Mouse (Mus musculus) hindbrain, embryonic 15.5 days (tissue): ENCODE data around the gene Tspan7. TPM values are rescaled to one million over a fixed set of nuclear protein-coding genes. Genes with fewer than 3 reads are reported as not detected.
A peak's percentile ranks its signal among the peaks of the same experiment; 100 is the strongest.

ENCODE experiments used
- ATAC-seq: fragments of 200-750 bp; cut with Nextera tagmentation; 2 replicates; pipeline ENCODE4 v1.8.0; 2017; ENCODE audit warnings: low read depth, moderate number of reproducible peaks, moderate TSS enrichment; ENCODE audit not compliant: low FRiP score
- H3K27ac ChIP-seq: fragments of 300-500 bp; sonication (generic); replicated peaks from 2 replicates; pipeline ENCODE4 v1.5.1; 2015; ENCODE audit warnings: mild to moderate bottlenecking, inconsistent platforms
- H3K27me3 ChIP-seq: fragments of 300-500 bp; sonication (generic); 2 replicates; pipeline ENCODE4 v1.6.1; 2015; ENCODE audit warnings: control low read depth, inconsistent platforms
- H3K36me3 ChIP-seq: fragments of 300-500 bp; sonication (generic); 2 replicates; pipeline ENCODE4 v1.6.1; 2015; ENCODE audit warnings: control low read depth, inconsistent platforms
- H3K4me1 ChIP-seq: fragments of 300-500 bp; sonication (generic); replicated peaks from 2 replicates; pipeline ENCODE4 v1.6.1; 2015; ENCODE audit warnings: control low read depth, inconsistent platforms
- H3K4me2 ChIP-seq: fragments of 300-500 bp; sonication (generic); 2 replicates; pipeline ENCODE4 v1.6.1; 2015; ENCODE audit warnings: moderate library complexity, mild to moderate bottlenecking, inconsistent platforms
- H3K4me3 ChIP-seq: fragments of 300-500 bp; sonication (generic); 2 replicates; pipeline ENCODE4 v1.5.1; 2015; ENCODE audit warnings: mild to moderate bottlenecking, inconsistent platforms
- H3K9ac ChIP-seq: fragments of 300-500 bp; sonication (generic); 2 replicates; pipeline ENCODE4 v1.6.1; 2015; ENCODE audit warnings: inconsistent platforms
- H3K9me3 ChIP-seq: fragments of 300-500 bp; sonication (generic); 2 replicates; pipeline ENCODE4 v1.6.1; 2016; ENCODE audit warnings: control low read depth, inconsistent platforms
- WGBS: fragments of 180-500 bp; shearing (Covaris S2); methylation state at CpG from one replicate; pipeline ENCODE4 v1.1.7; 2015; 5-methylcytosine and 5-hydroxymethylcytosine counted together
- polyA plus RNA-seq: library from polyadenylated mRNA; unstranded; fragments of >200 nt; fragmentation: Nextera tagmentation; extraction: Ambion mirVana; gene quantifications from 2 replicates; pipeline ENCODE4 v1.2.1, GENCODE M21; 2015

The Tspan7 gene
- polyA plus RNA-seq, 1 experiment from 2014 or later, result 485 TPM

DNA sequence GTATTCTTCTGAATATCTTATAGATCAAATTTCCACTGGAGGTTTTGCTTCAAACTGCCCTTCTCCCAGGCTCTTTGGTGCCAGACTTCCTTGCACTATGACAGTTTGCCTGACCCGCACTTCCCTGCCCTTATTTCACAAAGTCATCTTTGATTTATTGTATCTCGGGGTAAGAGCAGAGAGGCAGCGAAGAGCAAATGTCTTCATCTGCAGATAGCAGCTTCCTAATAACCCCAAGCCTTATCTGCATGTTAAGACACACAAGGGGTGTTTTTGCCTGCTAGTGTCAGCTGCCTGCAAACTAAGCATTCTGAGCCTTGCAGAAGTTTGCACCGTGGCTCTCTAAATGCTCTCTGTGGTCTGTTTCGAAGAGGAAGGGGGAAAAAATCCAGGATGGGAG lies 29.5 kb downstream of the Tspan7 start:
- ATAC-seq, result no peak
- no peak overlapping the region for H3K4me3 ChIP-seq
- H3K27ac ChIP-seq, result 0 out of 2 replicates have a peak overlapping the region, but pooled peaks have one; percentile 15
- no peak overlapping the region for H3K4me2 ChIP-seq
- WGBS, result 59% methylated on average over 5 of the region's 5 CpGs
- H3K27me3 ChIP-seq, result no peaks in the 10 kb centered on the region
- H3K9ac ChIP-seq, result no peak overlapping the region
- no peaks in the 10 kb centered on the region for H3K9me3 ChIP-seq
- H3K4me1 ChIP-seq, result no peaks in the 10 kb centered on the region
- no peaks in the 10 kb centered on the region for H3K36me3 ChIP-seq

DNA sequence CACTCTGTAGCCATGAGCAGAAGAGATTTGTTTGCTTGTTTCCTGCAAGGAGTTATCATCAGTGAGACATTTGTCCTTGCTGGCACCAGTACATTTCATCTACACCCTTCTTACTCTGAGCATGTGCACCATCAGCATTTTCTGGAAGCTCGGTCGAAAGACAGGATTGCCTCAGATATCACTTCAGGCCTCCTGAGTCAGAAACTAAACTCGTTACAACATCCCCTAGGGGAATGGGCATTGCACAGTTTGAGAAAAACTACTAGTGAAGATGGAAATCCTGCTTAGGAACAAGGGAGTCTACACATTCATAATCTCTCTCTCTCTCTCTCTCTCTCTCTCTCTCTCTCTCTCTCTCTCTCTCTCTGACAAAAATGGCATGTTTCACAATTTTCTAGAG lies 30.0 kb downstream of the Tspan7 start:
- H3K27ac ChIP-seq, result no peak overlapping the region
- no peaks in the 10 kb centered on the region for H3K9me3 ChIP-seq
- H3K9ac ChIP-seq, result no peak overlapping the region
- no peak for ATAC-seq
- WGBS, result 69% methylated on average over 3 of the region's 3 CpGs
- no peaks in the 10 kb centered on the region for H3K36me3 ChIP-seq
- H3K4me3 ChIP-seq, result no peak overlapping the region
- no peak overlapping the region for H3K4me2 ChIP-seq
- H3K4me1 ChIP-seq, result no peaks in the 10 kb centered on the region
- H3K27me3 ChIP-seq, result no peaks in the 10 kb centered on the region

DNA sequence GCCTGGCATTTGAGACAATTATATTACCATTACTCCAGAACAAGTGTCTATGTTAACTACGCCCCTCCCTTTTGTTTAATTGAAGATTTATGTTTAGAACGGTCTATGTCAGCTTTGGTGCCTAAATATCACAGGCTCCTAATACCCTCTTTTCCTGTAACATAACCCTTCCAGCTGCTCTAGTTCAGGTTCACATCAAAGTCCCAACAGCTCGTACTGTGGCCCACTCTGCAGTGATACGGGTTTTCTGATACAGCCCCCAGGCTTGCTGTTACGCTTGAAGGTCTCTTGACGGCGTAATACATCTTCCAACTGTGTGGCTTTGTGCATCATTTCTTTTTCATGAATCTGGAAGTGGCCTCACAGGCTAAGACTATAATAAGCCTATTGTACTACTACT lies 31.5 kb downstream of the Tspan7 start:
- H3K4me2 ChIP-seq, result no peak overlapping the region
- no peak overlapping the region for H3K27ac ChIP-seq
- H3K36me3 ChIP-seq, result no peaks in the 10 kb centered on the region
- H3K4me1 ChIP-seq, result no peaks in the 10 kb centered on the region
- WGBS, result 58% methylated on average over 7 of the region's 7 CpGs
- no peaks in the 10 kb centered on the region for H3K9me3 ChIP-seq
- H3K4me3 ChIP-seq, result no peak overlapping the region
- H3K27me3 ChIP-seq, result no peaks in the 10 kb centered on the region
- H3K9ac ChIP-seq, result no peak overlapping the region
- ATAC-seq, result no peak

DNA sequence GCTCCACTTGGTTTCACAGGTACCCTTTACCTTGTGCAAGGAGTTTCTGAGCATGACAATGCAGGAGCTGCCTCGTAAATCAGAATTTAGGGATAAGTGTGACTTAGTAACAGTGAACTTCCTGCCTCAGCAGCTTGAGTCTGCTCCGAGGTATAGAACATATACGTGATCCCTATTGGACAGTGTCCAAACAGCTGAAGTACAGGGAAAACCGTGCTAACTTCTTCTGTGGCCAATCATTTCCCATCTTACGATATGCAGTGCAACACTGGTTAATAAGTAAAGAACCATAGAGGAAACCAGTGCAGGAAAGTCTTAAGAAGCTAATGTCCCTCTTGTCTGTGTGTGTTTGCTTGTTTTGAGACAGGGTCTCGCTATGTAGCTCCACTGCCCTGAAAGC lies 32.0 kb downstream of the Tspan7 start:
- Histone ChIP-seq H3K4me1 (no peaks in the 10 kb centered on the region), H3K27me3 (no peaks in the 10 kb centered on the region), H3K9me3 (no peaks in the 10 kb centered on the region), H3K27ac (no peak overlapping the region), H3K4me3 (no peak overlapping the region), H3K4me2 (no peak overlapping the region), H3K9ac (no peak overlapping the region), H3K36me3 (no peaks in the 10 kb centered on the region)
- ATAC-seq, result no peak
- 70% methylated on average over 6 of the region's 6 CpGs for WGBS

DNA sequence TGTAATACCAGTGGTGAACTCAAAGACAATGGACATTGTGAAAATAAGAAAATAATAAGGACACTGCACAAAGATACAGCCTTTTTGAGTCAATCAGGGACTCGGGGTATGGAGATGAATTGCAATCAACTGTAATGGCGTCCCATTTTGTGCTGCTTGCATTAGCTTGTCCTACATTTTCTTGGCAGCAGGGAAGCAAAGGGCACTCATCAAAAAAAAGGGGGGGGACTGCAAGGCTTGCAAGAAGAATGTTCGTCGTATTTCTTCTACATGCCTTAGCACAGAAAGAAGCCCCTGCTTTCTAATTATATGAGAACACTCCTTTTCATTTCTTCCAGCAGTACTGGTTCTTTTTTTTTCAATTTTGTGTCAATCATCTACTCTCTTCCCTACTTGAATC lies 32.8 kb downstream of the Tspan7 start:
- Histone ChIP-seq H3K4me3 (no peak overlapping the region), H3K9me3 (no peaks in the 10 kb centered on the region), H3K9ac (no peak overlapping the region), H3K27me3 (no peaks in the 10 kb centered on the region), H3K4me1 (no peaks in the 10 kb centered on the region), H3K36me3 (no peaks in the 10 kb centered on the region), H3K4me2 (no peak overlapping the region), H3K27ac (0 out of 2 replicates have a peak overlapping the region, but pooled peaks have one; percentile 20)
- WGBS, result 39% methylated on average over 4 of the region's 4 CpGs
- ATAC-seq, result no peak

DNA sequence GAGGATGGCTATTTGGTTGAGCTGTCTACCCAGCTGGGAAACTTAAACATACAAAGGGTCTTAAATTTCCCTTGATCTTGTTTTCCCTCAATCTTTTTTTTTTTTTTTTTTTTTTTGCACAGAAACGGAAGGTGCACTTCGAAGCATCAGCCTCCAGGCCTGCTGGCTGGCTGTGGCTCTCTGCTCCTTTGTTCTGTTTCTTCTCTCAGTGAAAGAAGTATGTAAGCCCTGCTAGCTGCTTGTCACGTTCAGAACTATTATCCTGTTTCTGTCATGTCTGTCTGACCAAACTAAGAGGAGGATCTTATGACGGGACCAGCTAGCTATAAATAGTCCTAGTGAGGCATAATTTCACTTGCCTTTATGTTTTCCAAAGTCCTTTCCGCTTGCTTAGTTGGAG lies 33.6 kb downstream of the Tspan7 start:
- no peak overlapping the region for H3K9ac ChIP-seq
- H3K27ac ChIP-seq, result 0 out of 2 replicates have a peak overlapping the region, but pooled peaks have one; percentile 20
- H3K27me3 ChIP-seq, result no peaks in the 10 kb centered on the region
- H3K4me1 ChIP-seq, result no peaks in the 10 kb centered on the region
- H3K4me2 ChIP-seq, result no peak overlapping the region
- no peaks in the 10 kb centered on the region for H3K36me3 ChIP-seq
- no peak for ATAC-seq
- no peak overlapping the region for H3K4me3 ChIP-seq
- H3K9me3 ChIP-seq, result no peaks in the 10 kb centered on the region
- 39% methylated on average over 5 of the region's 5 CpGs for WGBS

DNA sequence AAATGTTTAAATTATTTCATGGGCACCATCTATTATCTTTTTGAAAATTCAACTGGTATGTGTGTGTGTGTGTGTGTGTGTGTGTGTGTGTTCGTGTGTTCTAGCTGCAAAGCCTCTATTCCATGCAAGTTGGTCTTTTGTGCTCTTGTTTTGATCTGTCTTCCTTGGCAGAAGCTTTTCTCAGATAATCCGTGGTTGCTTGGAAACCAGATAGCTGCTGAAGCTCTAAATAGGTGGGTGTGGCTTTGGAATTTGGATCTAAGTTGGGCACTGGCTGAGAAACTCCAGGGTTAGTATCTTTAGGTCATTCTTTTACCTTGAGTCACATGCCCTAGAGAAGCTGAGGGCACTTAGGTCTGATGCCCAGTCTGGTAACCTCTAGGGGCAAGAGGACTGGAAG lies 50.5 kb downstream of the Tspan7 start:
- no peak overlapping the region for H3K27ac ChIP-seq
- no peak overlapping the region for H3K9ac ChIP-seq
- ATAC-seq, result no peak
- WGBS, result 7% methylated on average over 2 of the region's 2 CpGs
- H3K4me1 ChIP-seq, result peaks cover 3% of the 10 kb centered on the region; the same call in 1 of the 2 replicates
- H3K9me3 ChIP-seq, result no peaks in the 10 kb centered on the region
- H3K4me2 ChIP-seq, result no peak overlapping the region
- no peak overlapping the region for H3K4me3 ChIP-seq
- H3K36me3 ChIP-seq, result no peaks in the 10 kb centered on the region
- H3K27me3 ChIP-seq, result no peaks in the 10 kb centered on the region

DNA sequence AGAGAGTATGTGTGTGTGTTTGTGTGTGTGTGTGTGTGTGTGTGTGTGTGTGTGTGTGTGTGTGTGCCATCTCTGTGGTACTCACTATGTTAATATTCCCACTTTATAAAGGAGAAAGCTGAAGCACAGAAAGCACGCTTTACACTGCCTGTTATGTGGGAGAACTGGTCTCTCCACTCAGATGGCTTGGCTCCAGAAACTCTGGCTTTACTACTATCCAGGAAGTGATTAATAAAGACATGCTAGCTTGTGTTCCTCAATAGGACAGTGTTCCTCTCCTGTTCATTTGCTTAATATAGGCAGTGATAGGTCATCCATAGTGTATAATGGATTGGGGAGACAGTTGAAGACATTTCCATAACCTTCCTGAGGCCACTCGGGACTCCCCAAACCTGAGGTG lies 54.1 kb downstream of the Tspan7 start:
- Histone ChIP-seq H3K4me3 (no peak overlapping the region), H3K27me3 (no peaks in the 10 kb centered on the region), H3K9ac (no peak overlapping the region), H3K9me3 (no peaks in the 10 kb centered on the region), H3K36me3 (no peaks in the 10 kb centered on the region), H3K4me2 (no peak overlapping the region), H3K4me1 (peaks cover 3% of the 10 kb centered on the region; the same call in 1 of the 2 replicates), H3K27ac (no peak overlapping the region)
- ATAC-seq, result no peak
- WGBS, result 69% methylated on average over 2 of the region's 2 CpGs

DNA sequence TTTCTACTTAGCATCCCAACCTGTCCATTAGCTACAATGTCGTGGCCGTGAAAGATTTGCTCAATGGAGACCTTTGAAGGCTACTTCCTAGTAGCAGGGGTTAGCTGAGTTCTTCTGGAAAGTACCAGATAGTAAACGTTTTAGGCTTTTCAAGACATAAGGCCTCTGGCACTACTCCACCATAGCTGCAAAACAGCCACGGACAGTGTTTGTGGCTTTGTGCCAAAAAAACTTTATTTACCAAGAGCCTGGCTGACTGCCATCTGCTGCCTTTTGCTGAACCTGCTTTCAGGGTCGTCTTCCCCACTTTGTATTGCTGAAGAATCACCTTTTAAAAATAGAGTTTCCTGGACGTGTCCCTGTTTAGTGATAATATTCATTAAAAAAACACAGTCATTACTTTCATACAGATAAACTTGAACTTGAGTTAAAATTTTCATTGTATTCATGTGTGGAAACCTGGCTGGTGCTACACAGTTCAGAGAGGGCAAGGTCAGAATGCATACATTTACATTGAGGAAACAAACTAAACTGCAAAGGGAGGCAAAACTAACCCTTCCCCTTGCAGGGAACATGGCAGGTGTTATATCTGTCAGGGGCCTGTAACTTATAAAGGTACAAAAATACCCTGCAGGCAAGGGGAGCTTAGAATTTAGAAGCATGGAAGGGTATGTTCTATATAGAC lies 54.7 kb downstream of the Tspan7 start:
- Histone ChIP-seq H3K9ac (no peak overlapping the region), H3K4me3 (no peak overlapping the region), H3K4me2 (no peak overlapping the region), H3K27me3 (no peaks in the 10 kb centered on the region), H3K4me1 (peaks cover 3% of the 10 kb centered on the region; the same call in 1 of the 2 replicates), H3K27ac (no peak overlapping the region), H3K9me3 (no peaks in the 10 kb centered on the region), H3K36me3 (no peaks in the 10 kb centered on the region)
- no peak for ATAC-seq
- 52% methylated on average over 6 of the region's 6 CpGs for WGBS

DNA sequence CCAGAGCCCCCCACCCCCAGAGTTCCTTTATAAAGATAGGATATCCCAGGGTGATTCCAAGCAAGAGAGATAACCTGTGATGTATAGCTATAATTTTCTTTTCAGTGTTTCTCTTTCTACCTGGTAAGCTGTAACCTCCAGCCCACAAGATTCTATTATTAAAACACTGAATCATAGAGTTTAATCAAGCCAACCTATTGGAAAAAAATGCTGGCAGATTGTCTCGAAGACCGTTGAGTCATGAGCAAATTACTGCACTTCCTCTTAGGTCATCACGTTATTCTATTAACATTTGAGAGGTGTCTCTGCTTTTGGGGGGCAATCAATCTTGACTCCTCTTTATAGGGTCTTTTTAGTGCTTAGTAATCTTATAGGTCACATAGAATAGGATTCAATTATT lies 61.9 kb downstream of the Tspan7 start:
- no peak for ATAC-seq
- H3K4me2 ChIP-seq, result no peak overlapping the region
- H3K36me3 ChIP-seq, result no peaks in the 10 kb centered on the region
- H3K4me1 ChIP-seq, result no peaks in the 10 kb centered on the region
- H3K9ac ChIP-seq, result no peak overlapping the region
- H3K4me3 ChIP-seq, result no peak overlapping the region
- H3K9me3 ChIP-seq, result no peaks in the 10 kb centered on the region
- WGBS, result 85% methylated on average over 3 of the region's 3 CpGs
- H3K27ac ChIP-seq, result no peak overlapping the region
- H3K27me3 ChIP-seq, result no peaks in the 10 kb centered on the region

DNA sequence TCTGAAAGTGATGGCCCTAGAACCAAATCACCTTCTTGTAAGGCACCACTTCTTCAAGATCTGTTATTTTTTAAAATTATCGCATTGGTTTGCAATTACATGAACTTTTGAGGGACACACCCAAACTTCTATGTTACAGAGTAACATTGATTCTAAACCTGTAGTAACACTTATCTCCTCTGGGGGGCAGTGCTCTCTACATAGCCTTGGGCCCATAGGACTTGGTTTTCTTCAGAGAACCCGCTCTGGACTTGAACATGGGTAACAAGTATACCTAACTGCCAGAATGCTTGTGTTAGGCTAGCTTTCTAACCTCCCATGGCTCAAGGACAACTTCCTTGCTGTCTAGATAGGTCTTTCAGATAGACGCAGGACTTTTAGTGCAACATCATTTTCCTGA lies 64.8 kb downstream of the Tspan7 start:
- Histone ChIP-seq H3K9ac (no peak overlapping the region), H3K4me1 (no peaks in the 10 kb centered on the region), H3K4me2 (no peak overlapping the region), H3K4me3 (no peak overlapping the region), H3K36me3 (no peaks in the 10 kb centered on the region), H3K27ac (no peak overlapping the region), H3K9me3 (no peaks in the 10 kb centered on the region), H3K27me3 (no peaks in the 10 kb centered on the region)
- ATAC-seq, result no peak
- WGBS, result 90% methylated on average over 3 of the region's 3 CpGs

DNA sequence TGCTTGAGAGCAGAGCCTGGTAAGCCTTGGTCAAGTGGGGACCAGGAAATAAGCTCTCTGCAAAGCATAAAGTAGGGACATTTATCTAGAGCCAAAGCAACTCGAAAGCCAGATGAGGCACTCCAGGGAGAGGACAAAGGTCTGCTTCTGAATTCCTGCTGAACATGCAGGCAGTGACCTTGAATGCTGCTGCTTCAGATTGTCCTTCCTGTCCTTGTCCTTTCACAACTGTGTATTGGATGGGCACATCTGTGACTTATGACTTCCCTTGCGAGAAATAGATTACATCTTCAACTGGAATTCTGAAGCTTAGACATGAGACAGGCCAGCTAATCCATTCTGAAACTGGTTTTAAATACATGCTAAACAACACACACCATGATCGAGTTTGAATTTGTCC lies 71.9 kb downstream of the Tspan7 start:
- Histone ChIP-seq H3K27ac (no peak overlapping the region), H3K4me2 (no peak overlapping the region), H3K4me3 (no peak overlapping the region), H3K9ac (no peak overlapping the region), H3K36me3 (no peaks in the 10 kb centered on the region), H3K9me3 (no peaks in the 10 kb centered on the region), H3K27me3 (no peaks in the 10 kb centered on the region), H3K4me1 (no peaks in the 10 kb centered on the region)
- no peak for ATAC-seq
- 83% methylated on average over 3 of the region's 3 CpGs for WGBS

DNA sequence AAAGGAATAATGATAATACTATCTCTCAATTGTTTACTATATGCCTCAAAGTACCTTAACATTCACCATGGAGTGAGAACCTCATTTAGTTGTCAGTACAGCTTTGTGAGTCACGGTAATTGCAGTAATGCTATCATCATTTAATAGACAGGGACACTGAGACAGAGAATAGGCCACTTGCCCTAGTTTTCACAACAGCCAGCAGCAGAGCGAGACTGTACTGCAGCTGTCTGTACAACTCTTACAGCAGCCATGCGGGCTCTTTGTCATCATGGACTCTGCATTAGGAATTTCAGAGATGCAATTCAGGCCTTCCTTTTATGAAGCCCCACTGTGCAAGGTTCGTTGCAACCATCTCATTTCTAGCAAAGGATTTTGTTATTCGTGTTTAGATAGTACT lies 72.6 kb downstream of the Tspan7 start:
- H3K27ac ChIP-seq, result no peak overlapping the region
- H3K9ac ChIP-seq, result no peak overlapping the region
- no peak for ATAC-seq
- no peaks in the 10 kb centered on the region for H3K27me3 ChIP-seq
- H3K4me3 ChIP-seq, result no peak overlapping the region
- H3K4me2 ChIP-seq, result no peak overlapping the region
- H3K36me3 ChIP-seq, result no peaks in the 10 kb centered on the region
- no peaks in the 10 kb centered on the region for H3K4me1 ChIP-seq
- WGBS, result 58% methylated on average over 5 of the region's 5 CpGs
- no peaks in the 10 kb centered on the region for H3K9me3 ChIP-seq
